8 mouse cellular contexts compared by ENCODE assay signal in genomic region chr14:21848166-21849154, GRCm38 (mm10). TPM values are rescaled to one million over a fixed set of nuclear protein-coding genes. Genes with fewer than 3 reads are reported as not detected.
DNase-seq lines count a peak whose midpoint lies in the region; ATAC-seq lines count a peak whose summit lies in the region.

Comtd1 (minus strand) TSS chr14:21848977.

- DNase-seq in adrenal gland, adult (ENCODE audit: inconsistent age in 2 of 2, low spot score in 1 of 2): peak; percentile 96 to 99
- DNase-seq in embryo, embryonic 10.5 days (ENCODE audit: low spot score): peak; percentile 96
- peak; percentile 89 for DNase-seq in gastrocnemius, postnatal 25 days
- DNase-seq in intestine, embryonic 14.5 days (ENCODE audit: low spot score): peak; percentile 99
- peak; percentile 96 to 97 for DNase-seq in left cerebral cortex, postnatal 14 days (ENCODE audit: low spot score in 2 of 2)
- DNase-seq in mesoderm, embryonic 11.5 days (ENCODE audit: low read depth, low spot score): peak; percentile 97
- DNase-seq in right cerebral cortex, postnatal 36 days (ENCODE audit: low spot score in 2 of 2): peak; percentile 93 to 94
- DNase-seq in yolk sac, embryonic 10.5 days (ENCODE audit: low spot score): peak; percentile 93

- H3K36me3 ChIP-seq in intestine, embryonic 14.5 days (ENCODE audit: control insufficient read depth, insufficient read depth, low read length): peaks cover 34% of the 10 kb centered on the region

- H3K9me3 ChIP-seq in intestine, embryonic 14.5 days (ENCODE audit: control insufficient read depth, low read length): no peaks in the 10 kb centered on the region

- peak within 1 kb of the TSS; percentile 100 for H3K4me2 ChIP-seq in intestine, embryonic 14.5 days (ENCODE audit: low read length)

- peaks cover 14% of the 10 kb centered on the region; the same call in 1 of the 2 replicates for H3K4me1 ChIP-seq in intestine, embryonic 14.5 days (replicated peaks; ENCODE audit: control insufficient read depth, insufficient read depth, low read length)

- H3K4me3 ChIP-seq in intestine, embryonic 14.5 days (ENCODE audit: low read depth, low read length): peak within 1 kb of the TSS; percentile 56

- peak within 1 kb of the TSS; percentile 59 for H3K9ac ChIP-seq in intestine, embryonic 14.5 days (ENCODE audit: low read length)

- peak within 1 kb of the TSS; percentile 72 for H3K27ac ChIP-seq in intestine, embryonic 14.5 days (ENCODE audit: low read depth)

- intact Hi-C loops in left cerebral cortex, postnatal 14 days (cut with DNase I): loop anchor here (5.0 kb wide), 2 partner anchors 36 to 96 kb away; partner anchors contain the start of genes Dusp13 and Samd8

- under 1% methylated on average over 51 of the region's 51 CpGs for WGBS in intestine, embryonic 14.5 days

- ATAC-seq in intestine, embryonic 14.5 days (replicated peaks; ENCODE audit: low FRiP score, low TSS enrichment, low read depth): peak; percentile 91

- no peaks in the 10 kb centered on the region for H3K27me3 ChIP-seq in intestine, embryonic 14.5 days (replicated peaks; ENCODE audit: control insufficient read depth, insufficient read depth, low read length)

RNA-seq across cellular contexts. Expression of gene Comtd1, which starts in this region (rescaled TPM):
- 1 to 10 TPM; 7.0 to 8.9 TPM for total RNA-seq in gastrocnemius, postnatal 25 days (2021)
- polyA plus RNA-seq in intestine, embryonic 14.5 days (2014; fragmentation: Nextera tagmentation; extraction: Ambion mirVana): 47.4 and 47.6 TPM in 2 replicates
- 10 to 100 TPM; 27.9 to 30.2 TPM for total RNA-seq in left cerebral cortex, postnatal 14 days (2021)

Comparison
In these comparisons a context has a peak if more than half of its experiments do, and no peak if none do; other contexts are left out.
1. Peak in every context shown above with its lines: DNase-seq, ATAC-seq, H3K4me3 ChIP-seq and H3K27ac ChIP-seq.